Mouse (Mus musculus) liver (tissue): ENCODE measurements around the gene Nlk.
A peak's percentile ranks its signal among the peaks of the same experiment; 100 is the strongest.
"Not testable (repeated sequence)": the region's sequence is repeated elsewhere in the genome, so short reads cannot be mapped to it uniquely, and the experiment has no call there.

Experiments used
- DNase-seq: peaks from one replicate; pipeline ENCODE4 v3.0.0-alpha.2; 2020; ENCODE audit warnings: mixed read lengths

Gene Nlk

DNA sequence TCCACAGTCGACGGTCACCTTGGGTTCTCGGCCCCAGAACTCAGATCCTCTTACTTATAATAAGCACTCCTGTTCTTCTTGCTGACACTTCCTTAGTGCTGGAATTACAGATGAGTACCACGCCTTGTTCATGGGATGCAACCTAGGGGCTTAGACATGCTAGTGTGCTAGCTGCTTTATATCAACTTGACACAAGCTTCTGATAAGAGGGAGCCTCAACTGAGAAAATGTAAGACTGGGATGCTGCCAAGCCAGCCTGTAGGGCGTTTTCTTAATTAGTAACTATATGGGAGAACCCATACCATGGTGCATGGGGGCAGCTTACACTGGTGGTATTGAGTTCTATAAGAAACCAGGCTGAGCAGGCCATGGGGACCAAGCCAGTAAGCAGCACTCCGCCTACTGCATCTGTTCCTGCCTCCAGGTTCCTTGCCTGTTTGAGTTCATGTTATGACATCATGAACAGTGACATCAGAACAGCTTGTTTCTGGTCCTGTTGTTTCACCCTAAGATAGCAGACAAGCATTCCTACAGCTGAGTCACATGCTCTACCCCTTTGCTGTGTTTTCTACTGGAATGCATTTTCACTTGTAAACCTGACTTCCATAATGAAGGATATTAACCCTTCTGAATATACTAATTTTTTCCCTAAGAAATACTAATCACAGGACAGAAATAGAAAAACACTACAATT, 102.8 kb downstream of the Nlk start:
- no peak for DNase-seq

GRCm38 (mm10) chr11:78587677-78588076, 109.5 kb downstream of the Nlk start:
- not testable (repeated sequence) for DNase-seq

DNA sequence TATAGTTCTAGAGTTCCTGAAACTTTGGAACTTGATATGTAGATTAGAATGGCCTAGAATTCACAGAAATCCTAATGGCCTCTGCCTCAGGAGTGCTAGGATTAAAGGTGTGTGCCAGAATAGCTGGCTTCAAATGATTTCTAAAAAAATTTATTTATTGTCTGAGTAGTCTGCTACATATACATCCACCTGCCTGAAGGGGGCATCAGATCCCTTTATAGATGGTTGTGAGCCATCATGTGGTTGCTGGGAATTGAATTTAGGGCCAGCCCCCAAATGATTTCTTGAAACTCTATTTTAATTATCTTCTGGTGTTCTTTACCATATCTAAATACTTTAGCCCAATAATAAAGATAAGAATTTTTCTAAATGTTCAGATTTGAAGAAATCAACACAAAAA, 111.1 kb downstream of the Nlk start:
- DNase-seq = no peak

DNA sequence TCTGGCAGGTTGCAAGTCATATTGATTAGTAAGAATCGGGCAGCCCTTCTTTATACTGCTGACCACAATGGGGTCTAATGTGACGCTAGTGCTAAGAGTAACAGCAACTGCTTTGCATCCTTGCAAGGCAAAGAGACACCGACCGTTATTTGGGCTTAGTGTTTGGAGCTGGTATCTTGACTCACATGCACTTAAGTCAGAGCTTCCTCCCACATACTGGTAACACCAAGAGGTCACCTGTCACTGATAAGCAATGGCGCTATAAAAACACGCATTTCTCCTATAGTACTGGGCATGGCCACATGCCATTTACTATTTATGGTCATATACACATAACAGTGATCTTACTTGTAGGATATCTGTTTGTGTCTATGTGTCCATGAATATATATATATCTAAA, 114.3 kb downstream of the Nlk start:
- no peak for DNase-seq

- DNase-seq = no peak
Observed at GRCm38 (mm10) chr11:78574975-78575374, 122.2 kb downstream of the Nlk start.

GRCm38 (mm10) chr11:78574536-78574935, 122.6 kb downstream of the Nlk start:
- DNase-seq = no peak

- not testable (repeated sequence) for DNase-seq
Observed at GRCm38 (mm10) chr11:78574031-78574430, 123.1 kb downstream of the Nlk start.

GRCm38 (mm10) chr11:78571854-78572253, 125.3 kb downstream of the Nlk start:
- no peak for DNase-seq

DNA sequence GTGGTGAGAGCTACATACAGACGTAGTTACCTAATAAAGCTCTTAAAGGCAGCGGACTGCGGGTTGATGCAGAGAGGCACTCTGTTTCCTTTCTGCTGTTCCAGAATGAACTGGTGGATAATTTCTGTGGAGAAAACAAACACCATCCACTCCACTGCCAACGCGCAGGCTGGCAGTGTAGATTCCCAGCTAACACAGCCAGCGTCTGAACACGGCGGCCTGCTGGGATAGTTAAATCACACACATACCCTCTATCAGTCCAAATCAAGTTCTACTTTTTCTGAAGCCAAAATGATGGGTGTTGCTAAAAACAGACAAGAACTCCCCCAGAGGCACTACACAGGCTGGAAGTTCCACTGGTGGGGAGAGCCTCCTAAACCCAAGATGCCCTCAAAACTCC, 125.7 kb downstream of the Nlk start:
- no peak for DNase-seq

DNA sequence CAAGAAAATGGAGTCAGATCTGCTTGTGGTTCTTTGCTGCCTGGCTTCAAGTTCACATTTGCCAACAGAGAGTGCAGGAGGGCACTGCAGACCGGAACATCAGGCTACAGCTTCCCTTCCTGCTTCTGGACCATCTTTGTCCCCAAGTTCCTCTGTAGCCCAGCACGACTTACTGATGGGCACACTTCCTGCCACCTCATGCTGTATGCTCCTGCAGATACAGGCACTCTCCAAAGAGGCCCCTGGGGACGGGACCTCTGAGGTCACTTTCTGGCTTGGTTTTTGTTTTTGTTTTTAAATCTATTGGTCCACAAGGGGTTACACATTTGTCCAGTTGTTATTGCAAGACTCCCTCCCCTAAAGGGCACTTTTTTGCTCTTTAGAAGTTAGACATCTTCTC, 127.4 kb downstream of the Nlk start:
- no peak for DNase-seq

DNA sequence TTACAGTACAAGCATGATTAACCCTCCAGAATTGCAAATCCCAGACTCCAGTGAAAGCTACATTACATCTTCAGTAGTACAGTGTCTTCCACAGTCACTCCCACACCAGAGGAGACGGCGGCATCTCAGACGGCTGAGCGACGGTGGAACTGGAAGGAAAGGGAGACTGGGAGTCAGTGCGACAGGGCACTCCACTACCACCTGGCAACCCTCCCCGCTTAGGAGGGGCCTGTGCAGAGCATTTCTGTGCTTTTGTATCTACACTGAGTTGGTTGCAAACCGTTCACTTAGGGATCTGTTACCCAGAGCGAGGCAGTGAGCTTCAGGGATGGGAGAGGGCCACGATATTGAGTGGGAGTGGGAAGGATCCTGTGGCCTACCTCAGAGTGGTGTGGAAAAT, 128.3 kb downstream of the Nlk start:
- no peak for DNase-seq

DNA sequence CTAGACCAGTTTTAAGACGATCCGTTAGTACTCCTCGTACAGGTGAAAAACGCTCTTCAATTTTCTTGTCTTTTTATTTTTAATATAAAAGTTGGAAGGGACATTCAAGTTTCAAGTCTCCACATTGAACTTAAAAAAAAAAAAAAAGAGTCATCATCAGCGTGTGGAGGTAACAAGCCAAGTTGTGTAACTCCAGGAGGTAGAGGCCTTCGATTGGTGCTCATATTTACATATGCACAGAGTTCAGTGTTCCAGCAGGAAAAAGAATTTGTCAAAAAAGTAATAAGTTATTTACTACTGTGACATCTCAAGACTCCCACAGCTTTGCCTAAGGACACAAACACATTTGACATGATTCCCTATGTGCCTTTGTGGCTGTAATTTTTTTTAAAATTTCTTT, 129.6 kb downstream of the Nlk start:
- no peak for DNase-seq

- DNase-seq = no peak
Observed at GRCm38 (mm10) chr11:78566775-78567174, 130.4 kb downstream of the Nlk start.

DNA sequence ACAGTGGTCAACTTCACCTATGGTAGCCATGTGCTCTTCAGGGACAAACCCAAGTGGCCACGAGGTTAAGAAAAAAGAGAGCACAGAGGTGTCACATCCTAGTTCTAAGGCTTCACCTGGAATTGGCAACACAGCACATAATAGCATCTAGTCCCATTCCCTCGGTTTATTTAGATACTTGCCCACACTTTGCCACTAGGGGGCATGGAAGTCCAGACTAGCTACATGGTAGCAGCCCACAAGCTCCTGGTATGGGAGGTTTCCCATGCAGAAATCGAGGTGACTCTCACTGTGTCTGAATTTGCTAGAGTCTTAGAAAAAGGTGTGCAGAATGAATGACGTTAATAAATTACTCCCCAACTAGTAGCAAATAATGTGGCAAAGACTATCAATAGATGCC, 136.7 kb downstream of the Nlk start:
- peak; percentile 69 for DNase-seq

DNA sequence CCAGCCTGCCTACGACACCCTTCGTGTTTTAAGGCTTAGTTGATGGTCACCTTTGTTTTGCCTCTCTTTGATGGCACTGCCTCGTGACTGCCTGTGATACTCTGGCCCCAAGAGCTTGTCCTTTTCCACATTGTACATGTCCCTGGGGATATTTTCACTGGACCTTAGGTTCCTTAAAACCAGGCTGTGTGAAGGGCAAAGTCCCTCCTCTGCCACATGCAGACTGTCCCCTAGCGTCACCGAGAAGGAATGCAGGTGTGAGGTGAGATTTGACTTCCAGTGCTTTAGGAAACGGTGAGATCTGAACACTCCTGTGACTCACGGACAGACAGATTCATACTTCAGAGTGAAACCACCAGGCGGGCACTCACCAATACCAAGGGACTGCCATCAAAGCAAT, 139.9 kb downstream of the Nlk start:
- no peak for DNase-seq

- DNase-seq = no peak
Observed at GRCm38 (mm10) chr11:78556070-78556469, 141.1 kb downstream of the Nlk start.

DNA sequence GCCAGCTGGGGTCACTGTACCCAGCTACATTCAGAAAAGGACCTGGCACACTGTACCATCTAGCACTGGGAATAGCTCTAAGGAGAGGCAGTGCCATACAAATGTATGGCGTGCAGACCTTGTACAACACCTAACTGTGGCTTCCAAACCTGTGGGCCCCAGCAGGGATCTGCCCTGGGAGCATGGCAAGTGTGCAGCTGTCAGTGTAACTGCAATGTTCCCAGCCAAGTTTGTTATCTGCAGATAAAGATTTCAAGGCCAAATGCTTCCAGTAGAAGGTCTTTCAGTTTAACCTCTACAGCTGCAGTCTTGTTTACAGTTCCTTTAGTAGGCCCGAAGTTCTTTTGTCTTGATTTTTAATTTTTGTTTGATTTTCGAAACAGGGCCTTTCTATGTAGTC, 141.6 kb downstream of the Nlk start:
- DNase-seq = peak; percentile 25

DNA sequence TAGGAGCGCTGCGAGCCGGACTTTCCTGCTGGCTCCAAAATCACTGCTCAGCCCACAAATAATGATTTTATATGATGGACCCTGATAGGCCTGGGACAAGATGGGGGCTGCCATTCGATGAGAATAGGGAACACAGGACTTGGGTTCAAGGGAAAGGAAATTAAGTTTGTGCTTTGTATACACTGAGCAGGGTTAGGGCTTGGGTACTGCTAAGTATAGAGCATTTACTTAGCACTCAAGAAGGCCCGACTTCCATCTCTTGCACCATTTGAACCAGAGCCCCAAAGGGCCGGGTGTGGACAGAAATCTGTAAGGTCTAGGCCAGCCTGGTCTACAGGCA, 146.1 kb downstream of the Nlk start:
- no peak for DNase-seq

- DNase-seq = peak; percentile 96
Observed at GRCm38 (mm10) chr11:78550168-78551058, 146.8 kb downstream of the Nlk start, which contains the start of gene Tmem97. Gene Tmem97, minus strand, starts transcription at chr11:78550777.

- DNase-seq = no peak
Observed at GRCm38 (mm10) chr11:78549491-78549987, 147.6 kb downstream of the Nlk start.

GRCm38 (mm10) chr11:78547718-78548460, 149.3 kb downstream of the Nlk start:
- DNase-seq = no peak

DNA sequence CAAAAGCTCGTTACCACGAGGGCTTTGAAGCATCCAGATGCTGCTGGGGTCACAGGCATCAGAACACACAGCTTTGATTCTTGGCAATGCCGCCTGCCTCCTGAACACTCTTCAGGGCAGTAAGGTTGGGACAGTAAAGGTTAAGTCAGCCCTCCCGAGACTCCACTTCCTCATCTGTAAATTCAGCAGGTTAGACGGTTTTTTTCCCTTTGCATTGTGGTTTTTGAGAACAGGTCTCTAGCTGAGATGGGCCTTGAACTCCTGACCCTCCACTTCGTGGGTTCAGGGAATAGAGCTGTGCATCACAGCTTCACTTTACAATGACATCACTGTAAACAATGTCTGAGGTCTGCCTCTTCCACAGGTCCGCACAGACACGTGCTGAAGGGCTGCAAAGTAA, 152.0 kb downstream of the Nlk start:
- no peak for DNase-seq

- DNase-seq = no peak
Observed at GRCm38 (mm10) chr11:78544449-78545111, 152.6 kb downstream of the Nlk start.
